Mouse (Mus musculus): ENCODE data around the gene Olfr1090.

Olfr1090 gene

DNA sequence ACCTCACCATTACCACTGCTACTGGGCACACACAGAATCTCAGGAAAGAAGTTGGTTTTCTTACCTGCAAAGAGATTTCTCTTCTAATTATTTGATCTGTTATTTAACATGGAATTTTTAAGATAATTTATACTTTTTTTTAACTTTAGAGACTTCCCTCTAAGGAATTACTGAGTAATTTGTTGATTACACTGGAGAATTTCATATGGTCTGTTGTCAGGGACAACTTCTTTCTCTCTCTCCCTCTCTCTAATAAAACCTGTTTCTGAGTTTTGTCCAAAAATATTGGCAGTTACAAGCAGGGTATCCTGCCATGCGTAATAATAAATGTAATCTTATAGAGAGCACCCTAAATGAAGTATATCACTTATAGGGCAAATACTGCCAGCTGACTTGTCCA lies at the start of gene Olfr1090:
TSS of gene Olfr1090 (minus strand) at position 101 of the 400 bp plus-strand sequence.
- no peak for DNase-seq (ENCODE audit: low spot score in 2 of 2)

DNA sequence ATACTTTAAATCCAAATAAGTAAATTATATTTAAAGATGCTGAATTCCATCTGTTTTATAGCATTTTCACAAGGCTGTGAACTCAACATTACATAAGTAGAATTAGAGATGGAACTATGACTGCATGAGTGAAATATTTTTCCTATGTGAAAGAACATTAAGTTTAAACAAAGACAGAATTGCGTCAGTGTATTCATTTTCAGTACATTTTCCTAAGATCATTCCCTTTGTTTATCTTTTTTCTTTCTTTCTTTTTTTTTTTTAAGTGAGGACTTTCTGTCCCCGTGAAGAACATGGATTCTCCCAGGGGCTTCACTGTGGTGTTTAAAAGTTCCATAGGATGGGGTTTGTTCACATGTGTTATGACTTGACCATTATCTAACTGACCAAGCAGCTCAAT lies 23.4 kb upstream of the Olfr1090 start, which contains the start of gene Olfr1093:
TSS of gene Olfr1093 (plus strand) at position 301 of the 400 bp plus-strand sequence.
- DNase-seq (ENCODE audit: low spot score in 2 of 2): no peak

DNA sequence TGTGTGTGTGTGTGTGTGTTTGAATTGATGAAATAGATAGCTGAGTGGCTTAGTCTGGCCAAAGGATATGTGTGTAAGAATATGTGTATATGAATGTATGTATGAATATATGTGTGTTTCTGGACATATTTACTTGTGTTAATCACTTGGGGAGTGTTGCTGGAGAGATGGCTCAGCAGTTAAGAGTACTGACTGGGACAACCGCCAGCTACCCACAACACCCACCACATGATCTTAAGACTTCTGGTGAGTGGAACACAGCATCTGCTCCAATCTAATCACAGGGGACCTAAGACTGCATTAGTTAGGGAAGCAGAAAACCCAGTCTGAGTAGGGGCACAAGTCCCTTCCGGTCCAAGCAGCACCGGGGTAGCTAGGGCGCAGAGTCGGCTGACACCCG lies 2.3 kb upstream of the Olfr1090 start:
- no peak for DNase-seq (ENCODE audit: low spot score in 2 of 2)

DNA sequence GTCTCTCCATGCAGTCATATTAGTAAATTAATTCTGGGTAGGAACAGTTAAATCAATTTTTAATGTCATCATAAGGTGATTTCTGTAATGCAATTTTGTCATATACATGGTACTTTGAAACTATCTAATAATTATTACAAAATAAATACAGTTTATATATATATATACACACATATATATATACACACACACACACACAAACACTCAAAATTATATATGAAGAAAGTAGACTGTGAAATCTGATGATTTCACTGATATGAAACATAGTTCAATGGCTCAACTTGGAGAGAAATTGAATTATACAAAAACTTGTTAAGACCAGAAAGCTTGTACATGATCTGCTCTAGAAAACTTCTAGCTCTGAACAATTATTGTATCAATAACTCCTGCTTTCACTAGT lies 25.2 kb downstream of the Olfr1090 start, which contains the start of gene Olfr1089:
TSS of gene Olfr1089 (minus strand) at position 101 of the 400 bp plus-strand sequence.
- no peak for DNase-seq (ENCODE audit: low spot score in 2 of 2)
